Mouse (Mus musculus) kidney, postnatal 0 days (tissue): ENCODE data around the gene Kif26b. TPM values are rescaled to one million over a fixed set of nuclear protein-coding genes. Genes with fewer than 3 reads are reported as not detected.

Experiments used
- ATAC-seq: fragments of 200-750 bp; cut with Nextera tagmentation; replicated peaks from 2 replicates; pipeline ENCODE4 v1.8.0; 2017; ENCODE audit warnings: low read depth, moderate number of reproducible peaks, moderate TSS enrichment, moderate library complexity; ENCODE audit not compliant: low FRiP score
- DNase-seq: peaks from one replicate; pipeline ENCODE4 v3.0.0-alpha.2; 2016; ENCODE audit warnings: low spot score
- H3K27ac ChIP-seq: fragments of 300-500 bp; sonication (generic); 2 replicates; pipeline ENCODE4 v1.5.1; 2014; ENCODE audit warnings: mild to moderate bottlenecking
- H3K27me3 ChIP-seq: fragments of 300-500 bp; sonication (generic); 2 replicates; pipeline ENCODE4 v1.6.1; 2014; ENCODE audit warnings: low read length, mixed read lengths; ENCODE audit not compliant: insufficient read depth
- H3K36me3 ChIP-seq: fragments of 300-500 bp; sonication (generic); 2 replicates; pipeline ENCODE4 v1.6.1; 2014; ENCODE audit warnings: low read length, mixed read lengths; ENCODE audit not compliant: insufficient read depth
- H3K4me1 ChIP-seq: fragments of 300-500 bp; sonication (generic); replicated peaks from 2 replicates; pipeline ENCODE4 v1.6.1; 2014; ENCODE audit warnings: antibody characterized with exemption, low read length, mixed read lengths; ENCODE audit not compliant: insufficient read depth
- H3K4me2 ChIP-seq: fragments of 300-500 bp; sonication (generic); 2 replicates; pipeline ENCODE4 v1.6.1; 2014; ENCODE audit warnings: mild to moderate bottlenecking, low read length, moderate library complexity, mixed read lengths
- H3K4me3 ChIP-seq: fragments of 300-500 bp; sonication (generic); replicated peaks from 2 replicates; pipeline ENCODE4 v1.5.1; 2014; ENCODE audit warnings: low read depth, low read length
- H3K9ac ChIP-seq: fragments of 300-500 bp; sonication (generic); 2 replicates; pipeline ENCODE4 v1.6.1; 2014; ENCODE audit warnings: low read depth, low read length
- H3K9me3 ChIP-seq: fragments of 300-500 bp; sonication (generic); replicated peaks from 2 replicates; pipeline ENCODE4 v1.6.1; 2016; ENCODE audit warnings: low read length, inconsistent platforms, mixed read lengths
- CTCF ChIP-seq: IDR thresholded peaks from 2 replicates; pipeline ENCODE4 v1.5.1; 2016; ENCODE audit warnings: antibody characterized with exemption, low read depth, mild to moderate bottlenecking, moderate library complexity
- WGBS: fragments of 180-500 bp; shearing (Covaris S2); extraction: QIAGEN DNeasy Blood & Tissue Kit; methylation state at CpG from one replicate; pipeline ENCODE4 v1.1.7; 2014; 5-methylcytosine and 5-hydroxymethylcytosine counted together
- polyA plus RNA-seq: library from polyadenylated mRNA; unstranded; fragments of >200 nt; fragmentation: Nextera tagmentation; extraction: Ambion mirVana; gene quantifications from 2 replicates; pipeline ENCODE4 v1.2.1, GENCODE M21; 2015

The Kif26b gene
- polyA plus RNA-seq, 1 experiment from 2014 or later, result 6.4 TPM

DNA sequence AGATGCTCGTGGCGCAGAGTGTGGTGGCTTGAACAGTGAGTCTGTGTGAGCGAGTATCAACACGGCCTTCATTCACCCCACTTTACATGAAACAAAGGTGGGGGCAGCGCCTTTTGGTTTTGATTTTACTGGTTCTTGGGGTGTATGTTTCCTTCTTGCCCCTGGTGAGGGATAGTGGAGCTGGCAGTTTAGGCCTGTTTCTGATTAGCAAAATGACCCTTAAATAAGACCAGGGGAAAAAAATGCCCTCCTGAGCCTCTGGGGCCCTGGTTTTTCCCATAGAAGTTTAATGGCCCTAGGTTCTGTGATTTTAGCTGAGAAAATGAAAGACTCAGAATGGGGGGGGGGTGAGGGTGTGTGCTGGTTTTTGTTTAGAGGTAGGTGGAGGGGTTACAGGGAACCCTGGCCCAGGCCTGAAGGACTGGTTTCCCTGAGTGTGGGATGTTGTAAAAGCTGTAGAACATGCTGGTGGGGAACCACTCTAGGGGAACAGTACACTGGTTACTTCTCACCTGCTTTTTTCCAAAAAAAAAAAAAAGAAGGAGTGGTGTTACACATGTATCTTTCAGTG is 21.6 kb downstream of the Kif26b start:
- no peak for TF ChIP-seq CTCF
- no peaks in the 10 kb centered on the region for H3K36me3 ChIP-seq
- no peaks in the 10 kb centered on the region for H3K27me3 ChIP-seq
- no peaks in the 10 kb centered on the region for H3K9me3 ChIP-seq
- H3K4me3 ChIP-seq, result no peak overlapping the region
- WGBS, result 94% methylated on average over 5 of the region's 5 CpGs
- H3K27ac ChIP-seq, result no peak overlapping the region
- H3K4me1 ChIP-seq, result no peaks in the 10 kb centered on the region; the same call in 1 of the 2 replicates
- H3K9ac ChIP-seq, result no peak overlapping the region
- H3K4me2 ChIP-seq, result no peak overlapping the region
- no peak for ATAC-seq
- DNase-seq, result no peak

- Histone ChIP-seq H3K36me3 (no peaks in the 10 kb centered on the region), H3K4me3 (no peak overlapping the region), H3K9ac (no peak overlapping the region), H3K4me2 (no peak overlapping the region), H3K27ac (no peak overlapping the region), H3K27me3 (no peaks in the 10 kb centered on the region), H3K9me3 (no peaks in the 10 kb centered on the region), H3K4me1 (no peaks in the 10 kb centered on the region; the same call in 1 of the 2 replicates)
- no peak for TF ChIP-seq CTCF
- ATAC-seq (no peak), DNase-seq (no peak)
- 74% methylated on average over 6 of the region's 6 CpGs for WGBS
These were observed 23.5 kb downstream of the Kif26b start for GRCm38 (mm10) chr1:178552278-178552897.

- Histone ChIP-seq H3K27ac (no peak overlapping the region), H3K9ac (no peak overlapping the region), H3K36me3 (no peaks in the 10 kb centered on the region), H3K4me1 (no peaks in the 10 kb centered on the region; the same call in 1 of the 2 replicates), H3K4me2 (no peak overlapping the region), H3K27me3 (no peaks in the 10 kb centered on the region), H3K9me3 (no peaks in the 10 kb centered on the region), H3K4me3 (no peak overlapping the region)
- 57% methylated on average over 10 of the region's 10 CpGs for WGBS
- DNase-seq, result no peak
- TF ChIP-seq CTCF, result no peak
- ATAC-seq, result no peak
These were observed 24.0 kb downstream of the Kif26b start for GRCm38 (mm10) chr1:178552898-178553284.

GRCm38 (mm10) chr1:178556226-178556625 is 27.3 kb downstream of the Kif26b start:
- no peak for TF ChIP-seq CTCF
- ATAC-seq, result no peak
- WGBS, result 89% methylated on average over 8 of the region's 8 CpGs

GRCm38 (mm10) chr1:178560043-178560442 is 31.1 kb downstream of the Kif26b start:
- no peaks in the 10 kb centered on the region for H3K9me3 ChIP-seq
- H3K36me3 ChIP-seq, result no peaks in the 10 kb centered on the region
- no peak overlapping the region for H3K4me3 ChIP-seq
- H3K4me1 ChIP-seq, result no peaks in the 10 kb centered on the region
- DNase-seq (no peak), ATAC-seq (no peak)
- H3K27me3 ChIP-seq, result no peaks in the 10 kb centered on the region
- peak; percentile 40 for TF ChIP-seq CTCF
- 90% methylated on average over 1 of the region's 1 CpGs for WGBS
- no peak overlapping the region for H3K9ac ChIP-seq
- H3K27ac ChIP-seq, result no peak overlapping the region
- H3K4me2 ChIP-seq, result no peak overlapping the region

More at GRCm38 (mm10) chr1:178556226-178556625, 27.3 kb downstream of the Kif26b start:
- Histone ChIP-seq H3K4me1 (no peaks in the 10 kb centered on the region; the same call in 1 of the 2 replicates), H3K9ac (no peak overlapping the region), H3K4me2 (no peak overlapping the region), H3K27me3 (no peaks in the 10 kb centered on the region), H3K9me3 (no peaks in the 10 kb centered on the region), H3K27ac (no peak overlapping the region), H3K36me3 (no peaks in the 10 kb centered on the region), H3K4me3 (no peak overlapping the region)
- no peak for DNase-seq

- Histone ChIP-seq H3K36me3 (no peaks in the 10 kb centered on the region), H3K9me3 (no peaks in the 10 kb centered on the region), H3K9ac (no peak overlapping the region), H3K4me2 (no peak overlapping the region), H3K4me1 (no peaks in the 10 kb centered on the region), H3K27ac (no peak overlapping the region), H3K4me3 (no peak overlapping the region), H3K27me3 (no peaks in the 10 kb centered on the region)
- DNase-seq (no peak), ATAC-seq (no peak)
- TF ChIP-seq CTCF, result no peak
- WGBS, result 56% methylated on average over 2 of the region's 2 CpGs
These were observed 34.9 kb downstream of the Kif26b start for GRCm38 (mm10) chr1:178563834-178564233.
